ENCODE assay signal across 27 mouse cellular contexts in genomic region chr13:54598622-54599143, GRCm38 (mm10). TPM values are rescaled to one million over a fixed set of nuclear protein-coding genes. Genes with fewer than 3 reads are reported as not detected.
DNase-seq lines count a peak whose midpoint lies in the region; ATAC-seq lines count a peak whose summit lies in the region.
"Had no signal": no experiment of that assay in that cellular context is flagged by ENCODE, and none has a peak within 500 bp of the region (broad histone marks: within the 10 kb centered on the region; RNA-seq: fewer than 3 reads in every experiment).

No protein-coding gene starts in this region.

- peak; percentile 64 for DNase-seq in cerebellum, adult 11-12 months
- DNase-seq in cerebellum, postnatal 4 days (ENCODE audit: low spot score in 2 of 2) = no peak
- DNase-seq in heart, adult 11 months = peak; percentile 87
- DNase-seq in cerebellum, postnatal 10 days = peak; percentile 51 to 61
- peak; percentile 33 to 46 for DNase-seq in cerebellum, postnatal 36 days
- no peak for DNase-seq in T-cell, adult 2 months (ENCODE audit: low spot score)
- DNase-seq: adrenal gland, adult 2 months; adrenal gland, postnatal 25 days; gastrocnemius, adult 2 months; gastrocnemius, postnatal 14 days; heart, adult 18-20 months; heart, postnatal 14 days; heart, postnatal 4 days; kidney, adult 18-20 months; kidney, adult 9 months had no signal

- H3K4me1 ChIP-seq in heart, embryonic 12.5 days (replicated peaks) = peaks cover 44% of the 10 kb centered on the region

- no peak overlapping the region for H3K9ac ChIP-seq in heart, embryonic 12.5 days
- H3K9ac ChIP-seq: forebrain, embryonic 13.5 days; hindbrain, embryonic 14.5 days had no signal

- 84% methylated on average over 12 of the region's 12 CpGs for WGBS in heart, embryonic 12.5 days

- H3K27me3 ChIP-seq in heart, embryonic 12.5 days (replicated peaks) = no peaks in the 10 kb centered on the region
- H3K27me3 ChIP-seq: heart, embryonic 13.5 days; Patski had no signal

- H3K27ac ChIP-seq in heart, embryonic 12.5 days (ENCODE audit: poor library complexity, severe bottlenecking) = no peak overlapping the region
- H3K27ac ChIP-seq: forebrain, embryonic 10.5 days; forebrain, embryonic 13.5 days; heart, embryonic 13.5 days; hindbrain, embryonic 14.5 days; hindbrain, postnatal 0 days had no signal

- H3K9me3 ChIP-seq in heart, embryonic 12.5 days (replicated peaks) = no peaks in the 10 kb centered on the region
- H3K9me3 ChIP-seq: forebrain, embryonic 10.5 days; forebrain, embryonic 13.5 days; G1E; heart, embryonic 13.5 days had no signal

- peaks cover 29% of the 10 kb centered on the region for H3K36me3 ChIP-seq in heart, embryonic 12.5 days

- ATAC-seq in heart, embryonic 12.5 days (ENCODE audit: insufficient number of reproducible peaks, low FRiP score) = no peak; the same call in 1 of the 2 replicates
- no peak for ATAC-seq in frontal cortex, adult (ENCODE audit: low TSS enrichment)
- ATAC-seq: forebrain, embryonic 13.5 days; forebrain, embryonic 16.5 days; hindbrain, postnatal 0 days; inflammation-experienced regulatory T-cells, adult 6 months; intestine, embryonic 16.5 days; Patski had no signal

- no peak overlapping the region for H3K4me3 ChIP-seq in heart, embryonic 12.5 days
- H3K4me3 ChIP-seq: forebrain, embryonic 10.5 days; forebrain, embryonic 13.5 days; gastrocnemius, adult 2 months; heart, embryonic 13.5 days had no signal

- no peak overlapping the region for H3K4me2 ChIP-seq in heart, embryonic 12.5 days
- H3K4me2 ChIP-seq: forebrain, embryonic 13.5 days; heart, embryonic 13.5 days; hindbrain, embryonic 14.5 days had no signal

RNA-seq across cellular contexts. Expression of gene Higd2a, which starts 8.7 kb away (rescaled TPM):
- 242 and 247 TPM in 2 replicates for polyA plus RNA-seq in heart, embryonic 12.5 days (2016; fragmentation: Nextera tagmentation; extraction: Ambion mirVana)

RNA-seq across cellular contexts. Expression of gene Nop16, which starts 8.8 kb away (rescaled TPM):
- polyA plus RNA-seq in heart, embryonic 12.5 days (2016; fragmentation: Nextera tagmentation; extraction: Ambion mirVana) = 55.5 and 60.3 TPM in 2 replicates

RNA-seq across cellular contexts. Expression of gene Cltb, which starts 12.5 kb away (rescaled TPM):
- polyA plus RNA-seq in heart, embryonic 12.5 days (2016; fragmentation: Nextera tagmentation; extraction: Ambion mirVana) = 48.9 and 52.6 TPM in 2 replicates

RNA-seq across cellular contexts. Expression of gene Faf2, which starts 22.9 kb away (rescaled TPM):
- 48.8 and 50.2 TPM in 2 replicates for polyA plus RNA-seq in heart, embryonic 12.5 days (2016; fragmentation: Nextera tagmentation; extraction: Ambion mirVana)

RNA-seq across cellular contexts. Expression of gene Arl10, which starts 23.9 kb away (rescaled TPM):
- polyA plus RNA-seq in heart, embryonic 12.5 days (2016; fragmentation: Nextera tagmentation; extraction: Ambion mirVana) = 19.9 and 23.3 TPM in 2 replicates

Comparison
In these comparisons a context has a peak if more than half of its experiments do, and no peak if none do; other contexts are left out.
1. DNase-seq: peak in cerebellum, adult 11-12 months (single experiment), heart, adult 11 months (single experiment), cerebellum, postnatal 10 days (2 of 2) and cerebellum, postnatal 36 days (2 of 2); none in cerebellum, postnatal 4 days (0 of 2) and T-cell, adult 2 months (single experiment).